Mouse (Mus musculus): ENCODE data around the gene Ano3. TPM values are rescaled to one million over a fixed set of nuclear protein-coding genes. Genes with fewer than 3 reads are reported as not detected.

Ano3 gene
- under 1 TPM; 0.04 to 0.26 TPM for polyA plus RNA-seq (2017; shearing (Covaris generic))

DNA sequence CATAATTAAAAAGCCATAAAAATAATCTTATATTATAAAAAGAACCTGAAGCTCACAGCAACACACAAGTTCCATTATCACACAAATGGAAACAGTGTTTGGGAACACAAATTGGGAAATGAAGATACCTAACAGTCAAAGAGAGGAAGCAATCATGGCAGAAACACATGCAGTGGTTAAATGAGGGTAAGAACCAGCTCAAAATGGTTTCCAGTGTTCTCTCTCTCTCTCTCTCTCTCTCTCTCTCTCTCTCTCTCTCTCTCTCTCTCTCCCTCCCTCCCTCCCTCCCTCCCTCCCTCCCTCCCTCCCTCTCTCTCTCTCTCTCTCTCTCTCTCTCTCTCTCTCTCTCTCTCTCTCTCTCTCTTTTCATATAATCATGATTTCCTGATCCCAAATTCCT, at the start of gene Ano3:
TSS of gene Ano3 (minus strand) at position 101 of the 400 bp plus-strand sequence.

DNA sequence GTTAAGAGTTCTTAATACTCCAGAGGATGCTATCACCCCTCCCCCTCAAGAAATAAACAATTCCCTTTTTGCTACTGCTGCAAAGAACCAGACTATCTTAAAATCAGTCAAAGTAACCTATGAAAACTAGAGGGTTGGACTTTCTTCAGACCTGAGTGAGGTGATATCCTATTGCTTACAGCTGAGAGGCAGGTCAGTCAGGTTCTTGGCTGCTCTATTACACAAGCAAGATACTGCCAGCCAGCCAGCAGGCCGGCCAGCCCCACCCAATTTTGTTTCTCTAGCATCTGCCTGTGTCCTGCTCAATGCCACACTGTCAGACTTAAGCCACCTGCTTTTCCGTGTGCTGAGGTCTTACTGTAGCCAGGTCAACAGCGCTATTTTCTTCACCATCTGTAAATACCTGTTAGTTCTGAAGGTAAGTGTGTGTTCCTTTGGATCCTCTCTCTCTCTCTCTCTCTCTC, 229.4 kb downstream of the Ano3 start, which contains the start of gene Muc15:
TSS of gene Muc15 (plus strand) at position 51 of the 464 bp plus-strand sequence.

Other genes starting within 250 kb of the Ano3 start
- under 1 TPM in 1 of 2 experiments, not detected in 1; 0.14 TPM for gene Muc15, start 229.6 kb downstream of the Ano3 start, polyA plus RNA-seq (2017; shearing (Covaris generic))
- gene Gm13941, start 155.1 kb upstream of the Ano3 start, polyA plus RNA-seq (2017; shearing (Covaris generic)) = not detected
- gene Gm15130, start 202.0 kb upstream of the Ano3 start, polyA plus RNA-seq (2017; shearing (Covaris generic)) = not detected